Mouse (Mus musculus): ENCODE measurements at regions not wholly inside any gene's neighbourhood (a gene's known extent, or its start where the extent isn't known, plus 50 kb on each side); places are given as distances from the start of the nearest gene placed in this dataset.

GRCm38 (mm10) chr7:90046862-90047261 lies 66.1 kb upstream of the Eed start:
- no peaks in the 10 kb centered on the region for H3K9me3 ChIP-seq (ENCODE audit: control insufficient read depth, low read length)
- no peak overlapping the region for H3K4me2 ChIP-seq (ENCODE audit: low read length)
- H3K9ac ChIP-seq (ENCODE audit: low read length), result no peak overlapping the region
- H3K27me3 ChIP-seq (ENCODE audit: control insufficient read depth, insufficient read depth, low read length), result no peaks in the 10 kb centered on the region
- no peak overlapping the region for H3K4me3 ChIP-seq (ENCODE audit: control insufficient read depth in 1 of 2, insufficient read depth in 1 of 2, low read depth in 1 of 2, low read length in 2 of 2)
- 74% methylated on average over 4 of the region's 4 CpGs for WGBS
- no peaks in the 10 kb centered on the region for H3K4me1 ChIP-seq (ENCODE audit: control insufficient read depth in 2 of 2, insufficient read depth in 2 of 2, low read length in 2 of 2)
- H3K27ac ChIP-seq (replicated peaks in 1 of 2; ENCODE audit: control insufficient read depth in 1 of 2, insufficient read depth in 1 of 2, low read depth in 2 of 2, low read length in 2 of 2), result no peak overlapping the region
- no peak for ATAC-seq (ENCODE audit: insufficient number of reproducible peaks, insufficient read depth, low FRiP score, low read depth)
- H3K36me3 ChIP-seq (ENCODE audit: control insufficient read depth, insufficient read depth, low read length), result no peaks in the 10 kb centered on the region

- Histone ChIP-seq H3K36me3 (ENCODE audit: control insufficient read depth, insufficient read depth, low read length) (no peaks in the 10 kb centered on the region), H3K9me3 (ENCODE audit: control insufficient read depth, low read length) (no peaks in the 10 kb centered on the region), H3K27ac (replicated peaks in 1 of 2; ENCODE audit: control insufficient read depth in 1 of 2, insufficient read depth in 1 of 2, low read depth in 2 of 2, low read length in 2 of 2) (no peak overlapping the region), H3K4me3 (ENCODE audit: control insufficient read depth in 1 of 2, insufficient read depth in 1 of 2, low read depth in 1 of 2, low read length in 2 of 2) (no peak overlapping the region), H3K27me3 (ENCODE audit: control insufficient read depth, insufficient read depth, low read length) (no peaks in the 10 kb centered on the region), H3K9ac (ENCODE audit: low read length) (no peak overlapping the region), H3K4me1 (ENCODE audit: control insufficient read depth in 2 of 2, insufficient read depth in 2 of 2, low read length in 2 of 2) (no peaks in the 10 kb centered on the region), H3K4me2 (ENCODE audit: low read length) (no peak overlapping the region)
- WGBS, result 83% methylated on average over 10 of the region's 10 CpGs
- ATAC-seq (ENCODE audit: insufficient number of reproducible peaks, insufficient read depth, low FRiP score, low read depth), result no peak
Measured at GRCm38 (mm10) chr7:90048401-90049307, 67.9 kb upstream of the Eed start.

GRCm38 (mm10) chr7:90049831-90050237 lies 69.1 kb upstream of the Eed start:
- H3K4me2 ChIP-seq (ENCODE audit: low read length), result no peak overlapping the region
- no peak for ATAC-seq (ENCODE audit: insufficient number of reproducible peaks, insufficient read depth, low FRiP score, low read depth)
- H3K27me3 ChIP-seq (ENCODE audit: control insufficient read depth, insufficient read depth, low read length), result no peaks in the 10 kb centered on the region
- H3K27ac ChIP-seq (replicated peaks in 1 of 2; ENCODE audit: control insufficient read depth in 1 of 2, insufficient read depth in 1 of 2, low read depth in 2 of 2, low read length in 2 of 2), result no peak overlapping the region
- 60% methylated on average over 8 of the region's 8 CpGs for WGBS
- no peak overlapping the region for H3K9ac ChIP-seq (ENCODE audit: low read length)
- no peak overlapping the region for H3K4me3 ChIP-seq (ENCODE audit: control insufficient read depth in 1 of 2, insufficient read depth in 1 of 2, low read depth in 1 of 2, low read length in 2 of 2)
- peaks cover 0 to 3% of the 10 kb centered on the region in 2 experiments; a peak in 2 of 4 replicates for H3K4me1 ChIP-seq (ENCODE audit: control insufficient read depth in 2 of 2, insufficient read depth in 2 of 2, low read length in 2 of 2)
- H3K9me3 ChIP-seq (ENCODE audit: control insufficient read depth, low read length), result no peaks in the 10 kb centered on the region
- H3K36me3 ChIP-seq (ENCODE audit: control insufficient read depth, insufficient read depth, low read length), result no peaks in the 10 kb centered on the region

GRCm38 (mm10) chr7:90054795-90055511 lies 74.2 kb upstream of the Eed start:
- no peak for ATAC-seq (ENCODE audit: insufficient number of reproducible peaks, insufficient read depth, low FRiP score, low read depth)
- Histone ChIP-seq H3K4me1 (ENCODE audit: control insufficient read depth in 2 of 2, insufficient read depth in 2 of 2, low read length in 2 of 2) (peaks cover 5 to 7% of the 10 kb centered on the region in 2 experiments), H3K9ac (ENCODE audit: low read length) (no peak overlapping the region), H3K9me3 (ENCODE audit: control insufficient read depth, low read length) (no peaks in the 10 kb centered on the region), H3K27ac (replicated peaks in 1 of 2; ENCODE audit: control insufficient read depth in 1 of 2, insufficient read depth in 1 of 2, low read depth in 2 of 2, low read length in 2 of 2) (no peak overlapping the region), H3K4me3 (ENCODE audit: control insufficient read depth in 1 of 2, insufficient read depth in 1 of 2, low read depth in 1 of 2, low read length in 2 of 2) (no peak overlapping the region), H3K4me2 (ENCODE audit: low read length) (no peak overlapping the region), H3K36me3 (ENCODE audit: control insufficient read depth, insufficient read depth, low read length) (no peaks in the 10 kb centered on the region), H3K27me3 (ENCODE audit: control insufficient read depth, insufficient read depth, low read length) (no peaks in the 10 kb centered on the region)
- 44% methylated on average over 7 of the region's 7 CpGs for WGBS

GRCm38 (mm10) chr7:90057947-90058346 lies 72.1 kb upstream of the Picalm start:
- Histone ChIP-seq H3K27me3 (ENCODE audit: control insufficient read depth, insufficient read depth, low read length) (no peaks in the 10 kb centered on the region), H3K4me2 (ENCODE audit: low read length) (no peak overlapping the region), H3K4me1 (ENCODE audit: control insufficient read depth in 2 of 2, insufficient read depth in 2 of 2, low read length in 2 of 2) (peaks cover 13 to 16% of the 10 kb centered on the region in 2 experiments), H3K9ac (ENCODE audit: low read length) (no peak overlapping the region), H3K27ac (replicated peaks in 1 of 2; ENCODE audit: control insufficient read depth in 1 of 2, insufficient read depth in 1 of 2, low read depth in 2 of 2, low read length in 2 of 2) (no peak overlapping the region), H3K4me3 (ENCODE audit: control insufficient read depth in 1 of 2, insufficient read depth in 1 of 2, low read depth in 1 of 2, low read length in 2 of 2) (no peak overlapping the region), H3K36me3 (ENCODE audit: control insufficient read depth, insufficient read depth, low read length) (no peaks in the 10 kb centered on the region), H3K9me3 (ENCODE audit: control insufficient read depth, low read length) (no peaks in the 10 kb centered on the region)
- no peak for ATAC-seq (ENCODE audit: insufficient number of reproducible peaks, insufficient read depth, low FRiP score, low read depth)
- WGBS, result 31% methylated on average over 1 of the region's 1 CpGs

- peaks cover 13 to 16% of the 10 kb centered on the region in 2 experiments for H3K4me1 ChIP-seq (ENCODE audit: control insufficient read depth in 2 of 2, insufficient read depth in 2 of 2, low read length in 2 of 2)
- 86% methylated on average over 4 of the region's 4 CpGs for WGBS
- no peak for ATAC-seq (ENCODE audit: insufficient number of reproducible peaks, insufficient read depth, low FRiP score, low read depth)
- H3K27ac ChIP-seq (replicated peaks in 1 of 2; ENCODE audit: control insufficient read depth in 1 of 2, insufficient read depth in 1 of 2, low read depth in 2 of 2, low read length in 2 of 2), result no peak overlapping the region
- H3K36me3 ChIP-seq (ENCODE audit: control insufficient read depth, insufficient read depth, low read length), result no peaks in the 10 kb centered on the region
- H3K9me3 ChIP-seq (ENCODE audit: control insufficient read depth, low read length), result no peaks in the 10 kb centered on the region
- no peaks in the 10 kb centered on the region for H3K27me3 ChIP-seq (ENCODE audit: control insufficient read depth, insufficient read depth, low read length)
- H3K4me3 ChIP-seq (ENCODE audit: control insufficient read depth in 1 of 2, insufficient read depth in 1 of 2, low read depth in 1 of 2, low read length in 2 of 2), result no peak overlapping the region
- H3K4me2 ChIP-seq (ENCODE audit: low read length), result no peak overlapping the region
- no peak overlapping the region for H3K9ac ChIP-seq (ENCODE audit: low read length)
Measured at GRCm38 (mm10) chr7:90058636-90059035, 71.4 kb upstream of the Picalm start.

GRCm38 (mm10) chr7:90059249-90059628 lies 70.8 kb upstream of the Picalm start:
- Histone ChIP-seq H3K9me3 (ENCODE audit: control insufficient read depth, low read length) (no peaks in the 10 kb centered on the region), H3K27me3 (ENCODE audit: control insufficient read depth, insufficient read depth, low read length) (no peaks in the 10 kb centered on the region), H3K4me3 (ENCODE audit: control insufficient read depth in 1 of 2, insufficient read depth in 1 of 2, low read depth in 1 of 2, low read length in 2 of 2) (no peak overlapping the region), H3K9ac (ENCODE audit: low read length) (no peak overlapping the region), H3K4me1 (ENCODE audit: control insufficient read depth in 2 of 2, insufficient read depth in 2 of 2, low read length in 2 of 2) (peaks cover 13 to 16% of the 10 kb centered on the region in 2 experiments), H3K36me3 (ENCODE audit: control insufficient read depth, insufficient read depth, low read length) (no peaks in the 10 kb centered on the region), H3K4me2 (ENCODE audit: low read length) (no peak overlapping the region), H3K27ac (replicated peaks in 1 of 2; ENCODE audit: control insufficient read depth in 1 of 2, insufficient read depth in 1 of 2, low read depth in 2 of 2, low read length in 2 of 2) (no peak overlapping the region)
- ATAC-seq (ENCODE audit: insufficient number of reproducible peaks, insufficient read depth, low FRiP score, low read depth), result no peak
- WGBS, result 66% methylated on average over 8 of the region's 8 CpGs

Measured in heart, embryonic 14.5 days (tissue).